Mouse (Mus musculus) neural tube, embryonic 12.5 days (tissue): ENCODE results near the gene Cd207. TPM values are rescaled to one million over a fixed set of nuclear protein-coding genes. Genes with fewer than 3 reads are reported as not detected.
"Not testable (repeated sequence)": the region's sequence is repeated elsewhere in the genome, so short reads cannot be mapped to it uniquely, and the experiment has no call there.

Experiments
- ATAC-seq: fragments of 200-750 bp; cut with Nextera tagmentation; 2 replicates; pipeline ENCODE4 v1.8.0; 2017; ENCODE audit warnings: low read depth, mild to moderate bottlenecking, moderate TSS enrichment, moderate library complexity; ENCODE audit not compliant: low FRiP score
- H3K27ac ChIP-seq: fragments of 300-500 bp; sonication (generic); 2 replicates; pipeline ENCODE4 v1.5.1; 2016
- H3K27me3 ChIP-seq: fragments of 300-500 bp; sonication (generic); replicated peaks from 2 replicates; pipeline ENCODE4 v1.6.1; 2016; ENCODE audit warnings: mild to moderate bottlenecking
- H3K36me3 ChIP-seq: fragments of 300-500 bp; sonication (generic); 2 replicates; pipeline ENCODE4 v1.6.1; 2016; ENCODE audit warnings: mild to moderate bottlenecking
- H3K4me1 ChIP-seq: fragments of 300-500 bp; sonication (generic); 2 replicates; pipeline ENCODE4 v1.6.1; 2016
- H3K4me2 ChIP-seq: fragments of 300-500 bp; sonication (generic); replicated peaks from 2 replicates; pipeline ENCODE4 v1.6.1; 2016; ENCODE audit warnings: mild to moderate bottlenecking
- H3K4me3 ChIP-seq: fragments of 300-500 bp; sonication (generic); 2 replicates; pipeline ENCODE4 v1.5.1; 2016
- H3K9ac ChIP-seq: fragments of 300-500 bp; sonication (generic); 2 replicates; pipeline ENCODE4 v1.6.1; 2016; ENCODE audit warnings: mild to moderate bottlenecking
- H3K9me3 ChIP-seq: fragments of 300-500 bp; sonication (generic); 2 replicates; pipeline ENCODE4 v1.6.1; 2016; ENCODE audit warnings: mild to moderate bottlenecking
- WGBS: fragments of 180-500 bp; shearing (Covaris S2); methylation state at CpG from one replicate; pipeline ENCODE4 v1.1.7; 2016; 5-methylcytosine and 5-hydroxymethylcytosine counted together
- polyA plus RNA-seq: library from polyadenylated mRNA; unstranded; fragments of >200 nt; fragmentation: Nextera tagmentation; extraction: Ambion mirVana; gene quantifications from 2 replicates; pipeline ENCODE4 v1.2.1, GENCODE M21; 2016

Gene Cd207
- polyA plus RNA-seq, 1 experiment from 2014 or later, result not detected

DNA sequence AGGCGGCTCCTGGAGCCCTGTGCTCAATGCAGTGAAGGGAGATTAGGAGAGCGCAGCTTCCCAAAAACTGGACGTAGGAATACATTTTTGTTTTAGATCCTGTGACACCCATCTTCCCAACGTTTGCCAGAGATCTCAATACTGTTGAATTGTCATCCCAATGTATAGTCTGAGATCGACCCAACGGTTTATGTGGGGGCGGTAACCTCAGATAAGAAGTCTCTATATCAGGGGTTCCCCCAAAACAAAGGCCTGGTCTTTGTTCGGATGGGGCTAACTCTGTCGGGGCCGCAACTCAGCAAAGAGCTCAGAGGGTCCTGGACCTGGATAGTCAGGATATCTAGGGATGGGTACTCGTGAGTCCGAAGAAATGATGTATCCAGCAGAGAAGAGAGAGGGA is 15.3 kb upstream of the Cd207 start:
- Histone ChIP-seq H3K4me1 (no peaks in the 10 kb centered on the region), H3K4me3 (no peak overlapping the region), H3K9me3 (no peaks in the 10 kb centered on the region), H3K9ac (no peak overlapping the region), H3K4me2 (no peak overlapping the region), H3K27me3 (peaks cover 78% of the 10 kb centered on the region), H3K36me3 (no peaks in the 10 kb centered on the region), H3K27ac (no peak overlapping the region)
- ATAC-seq, result no peak
- 1% methylated on average over 12 of the region's 12 CpGs for WGBS

DNA sequence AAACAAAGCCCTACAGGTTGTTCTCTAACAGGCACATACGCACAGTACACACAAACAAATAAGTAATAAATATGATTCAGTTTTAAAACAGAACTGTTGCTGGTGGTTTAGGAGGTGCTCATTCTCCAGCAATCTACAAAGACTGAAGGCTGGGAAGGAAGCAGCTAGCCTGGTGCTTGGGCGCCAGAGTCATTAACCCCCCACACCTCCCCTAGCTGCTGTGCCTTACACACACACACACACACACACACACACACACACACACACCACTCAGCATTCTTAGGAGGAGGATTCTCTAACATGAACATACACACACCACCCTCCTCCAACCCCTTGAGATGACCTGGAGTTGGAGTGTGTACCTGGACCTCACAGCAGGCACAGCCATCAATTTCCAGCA is 13.3 kb upstream of the Cd207 start:
- Histone ChIP-seq H3K4me1 (no peaks in the 10 kb centered on the region), H3K9ac (no peak overlapping the region), H3K4me2 (no peak overlapping the region), H3K9me3 (no peaks in the 10 kb centered on the region), H3K27me3 (peaks cover 58% of the 10 kb centered on the region), H3K4me3 (no peak overlapping the region), H3K27ac (no peak overlapping the region), H3K36me3 (no peaks in the 10 kb centered on the region)
- ATAC-seq, result no peak
- WGBS, result 58% methylated on average over 2 of the region's 2 CpGs

DNA sequence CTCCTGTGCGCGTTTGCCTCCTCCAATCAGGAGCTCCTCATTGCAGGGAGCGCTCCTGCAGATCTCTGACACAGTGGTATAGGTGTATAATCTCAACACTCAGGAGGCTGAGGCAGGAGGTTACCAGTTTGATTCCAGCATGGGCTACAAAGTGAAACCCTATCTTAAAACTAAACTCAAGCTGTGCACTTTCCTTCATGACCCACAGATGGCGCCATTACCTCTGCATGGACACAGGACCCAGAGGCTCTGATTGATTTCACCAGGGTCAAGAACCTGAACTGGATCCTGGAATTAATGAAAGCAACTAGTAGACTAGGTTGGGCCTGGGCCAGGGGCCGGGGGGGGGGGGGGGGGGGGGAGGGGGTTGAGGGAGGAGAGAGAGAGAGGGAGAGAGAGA is 12.6 kb upstream of the Cd207 start:
- WGBS, result 26% methylated on average over 4 of the region's 5 CpGs
- no peak overlapping the region for H3K4me3 ChIP-seq
- no peak overlapping the region for H3K4me2 ChIP-seq
- no peak overlapping the region for H3K9ac ChIP-seq
- ATAC-seq, result no peak
- no peaks in the 10 kb centered on the region for H3K4me1 ChIP-seq
- H3K36me3 ChIP-seq, result no peaks in the 10 kb centered on the region
- H3K27ac ChIP-seq, result no peak overlapping the region
- no peaks in the 10 kb centered on the region for H3K9me3 ChIP-seq
- H3K27me3 ChIP-seq, result peaks cover 51% of the 10 kb centered on the region

- Histone ChIP-seq H3K36me3 (no peaks in the 10 kb centered on the region), H3K9ac (no peak overlapping the region), H3K4me3 (no peak overlapping the region), H3K4me2 (no peak overlapping the region), H3K4me1 (no peaks in the 10 kb centered on the region), H3K27ac (no peak overlapping the region), H3K9me3 (no peaks in the 10 kb centered on the region), H3K27me3 (peaks cover 46% of the 10 kb centered on the region)
- no peak for ATAC-seq
- 81% methylated on average over 4 of the region's 4 CpGs for WGBS
Measured at GRCm38 (mm10) chr6:83689374-83689773, 11.7 kb upstream of the Cd207 start.

DNA sequence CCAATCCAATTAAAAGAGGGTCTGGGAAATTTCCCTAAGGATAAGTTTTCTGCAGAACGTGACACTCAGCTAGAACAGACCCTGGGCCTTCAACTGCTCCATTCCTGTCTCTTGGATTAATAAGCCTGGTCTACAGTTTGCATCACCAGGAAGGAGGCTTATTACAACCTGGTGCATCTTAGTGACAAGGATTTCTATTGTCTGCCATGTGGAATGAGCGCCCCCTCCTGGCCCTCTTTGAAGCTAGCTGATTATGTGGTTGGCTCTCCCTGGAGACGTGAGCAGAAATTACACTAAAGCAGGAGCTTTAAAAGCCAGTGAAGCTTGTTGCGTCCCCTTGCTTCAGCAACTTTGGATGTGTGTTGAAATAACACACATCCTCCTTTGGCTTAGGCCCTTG is 4.3 kb downstream of the Cd207 start:
- Histone ChIP-seq H3K27ac (no peak overlapping the region), H3K9ac (no peak overlapping the region), H3K36me3 (no peaks in the 10 kb centered on the region), H3K4me2 (no peak overlapping the region), H3K4me1 (no peaks in the 10 kb centered on the region), H3K4me3 (no peak overlapping the region), H3K27me3 (0 out of 2 replicates have a peak, but pooled peaks cover 5% of the 10 kb centered on the region), H3K9me3 (no peaks in the 10 kb centered on the region)
- ATAC-seq, result no peak
- 6% methylated on average over 4 of the region's 4 CpGs for WGBS

DNA sequence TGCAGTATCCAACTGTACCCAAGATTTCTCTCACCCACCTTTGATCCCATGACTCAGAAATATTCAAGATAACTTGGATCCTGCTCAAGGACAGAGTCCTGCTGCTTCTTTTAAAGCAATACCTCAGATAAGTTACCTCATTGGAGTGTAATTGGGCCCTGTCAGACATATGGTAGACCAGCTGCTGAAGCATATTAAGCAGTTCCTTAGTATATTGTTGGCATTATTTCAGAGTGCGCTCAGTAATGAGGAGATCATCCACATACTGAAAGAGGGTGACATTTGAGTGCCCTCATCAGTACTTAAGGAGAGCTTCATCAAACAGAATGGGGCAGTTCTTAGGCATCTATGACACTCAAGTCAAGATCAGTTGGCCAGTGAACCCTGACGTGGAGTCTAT is 12.6 kb downstream of the Cd207 start:
- WGBS, result 93% methylated on average over 2 of the region's 2 CpGs
- no peaks in the 10 kb centered on the region for H3K9me3 ChIP-seq
- no peaks in the 10 kb centered on the region for H3K4me1 ChIP-seq
- H3K4me3 ChIP-seq, result no peak overlapping the region
- H3K9ac ChIP-seq, result no peak overlapping the region
- H3K27me3 ChIP-seq, result no peaks in the 10 kb centered on the region
- no peak overlapping the region for H3K27ac ChIP-seq
- no peaks in the 10 kb centered on the region for H3K36me3 ChIP-seq
- ATAC-seq, result no peak
- no peak overlapping the region for H3K4me2 ChIP-seq

DNA sequence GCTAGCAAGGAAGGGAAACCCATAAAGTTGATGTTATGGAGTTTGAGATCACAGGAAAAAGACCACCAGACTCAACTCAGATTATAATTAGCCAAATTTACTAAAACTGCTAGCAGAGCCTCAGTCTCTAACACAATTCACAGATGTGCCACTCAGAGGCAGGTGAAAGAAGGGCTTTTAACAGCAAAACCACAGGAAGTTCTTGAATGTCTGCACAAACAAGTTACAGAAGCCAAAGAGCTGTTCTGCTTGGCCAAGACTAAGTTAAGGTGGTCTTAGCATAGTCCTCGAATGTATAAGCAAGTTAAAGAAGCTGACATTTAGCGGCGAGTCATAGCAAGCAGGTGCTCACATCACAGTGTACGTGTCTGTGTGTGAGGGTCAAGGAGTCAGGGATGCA is 16.8 kb downstream of the Cd207 start:
- H3K4me2 ChIP-seq, result no peak overlapping the region
- no peaks in the 10 kb centered on the region for H3K27me3 ChIP-seq
- H3K9ac ChIP-seq, result no peak overlapping the region
- H3K9me3 ChIP-seq, result no peaks in the 10 kb centered on the region
- H3K27ac ChIP-seq, result no peak overlapping the region
- ATAC-seq, result no peak
- WGBS, result 86% methylated on average over 4 of the region's 4 CpGs
- no peaks in the 10 kb centered on the region for H3K36me3 ChIP-seq
- H3K4me1 ChIP-seq, result no peaks in the 10 kb centered on the region
- no peak overlapping the region for H3K4me3 ChIP-seq

GRCm38 (mm10) chr6:83656087-83656486 is 21.6 kb downstream of the Cd207 start, which contains the start of gene Clec4f:
Gene Clec4f, minus strand, starts transcription at chr6:83656187.
- no peak within 1 kb of the TSS for H3K4me3 ChIP-seq
- no peaks in the 10 kb centered on the region for H3K27me3 ChIP-seq
- no peak within 1 kb of the TSS for H3K9ac ChIP-seq
- H3K4me1 ChIP-seq, result no peaks in the 10 kb centered on the region
- H3K27ac ChIP-seq, result no peak within 1 kb of the TSS
- no peaks in the 10 kb centered on the region for H3K9me3 ChIP-seq
- 91% methylated on average over 2 of the region's 2 CpGs for WGBS
- H3K36me3 ChIP-seq, result no peaks in the 10 kb centered on the region
- ATAC-seq, result no peak
- no peak within 1 kb of the TSS for H3K4me2 ChIP-seq

DNA sequence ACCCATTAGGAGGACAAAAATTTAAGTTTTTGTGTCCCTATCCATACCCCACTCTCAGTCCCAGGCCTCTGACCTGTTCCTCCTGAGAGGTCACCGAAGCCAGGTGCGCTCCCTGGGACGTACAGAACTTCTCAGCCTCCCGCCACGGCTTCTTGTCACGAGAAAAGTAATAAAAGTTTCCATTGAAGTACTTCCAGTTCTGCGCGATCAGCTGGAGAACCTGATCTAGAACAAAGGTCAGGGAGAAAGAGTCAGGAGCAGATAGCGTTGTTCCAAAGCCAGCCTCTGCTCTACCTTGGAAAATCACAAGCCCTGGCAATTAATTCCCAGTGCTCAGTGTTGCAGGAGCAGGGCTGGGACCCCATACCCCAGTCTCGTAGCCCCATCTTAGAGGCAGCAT is 30.9 kb downstream of the Cd207 start:
- H3K36me3 ChIP-seq, result no peaks in the 10 kb centered on the region
- no peaks in the 10 kb centered on the region for H3K4me1 ChIP-seq
- no peak overlapping the region for H3K4me2 ChIP-seq
- H3K9me3 ChIP-seq, result no peaks in the 10 kb centered on the region
- 89% methylated on average over 10 of the region's 10 CpGs for WGBS
- H3K9ac ChIP-seq, result no peak overlapping the region
- H3K4me3 ChIP-seq, result no peak overlapping the region
- H3K27ac ChIP-seq, result no peak overlapping the region
- no peaks in the 10 kb centered on the region for H3K27me3 ChIP-seq
- ATAC-seq, result no peak

- no peaks in the 10 kb centered on the region for H3K4me1 ChIP-seq
- no peaks in the 10 kb centered on the region for H3K9me3 ChIP-seq
- H3K27me3 ChIP-seq, result 0 out of 2 replicates have a peak, but pooled peaks cover 4% of the 10 kb centered on the region
- H3K9ac ChIP-seq, result no peak overlapping the region
- ATAC-seq, result no peak
- H3K36me3 ChIP-seq, result no peaks in the 10 kb centered on the region
- WGBS, result 84% methylated on average over 1 of the region's 1 CpGs
- H3K27ac ChIP-seq, result no peak overlapping the region
- H3K4me3 ChIP-seq, result no peak overlapping the region
- H3K4me2 ChIP-seq, result no peak overlapping the region
Measured at GRCm38 (mm10) chr6:83635329-83635728, 42.3 kb downstream of the Cd207 start.

GRCm38 (mm10) chr6:83634631-83635030 is 43.0 kb downstream of the Cd207 start:
- H3K27me3 ChIP-seq, H3K4me1 ChIP-seq: not testable (repeated sequence)
- whole genome bisulfite sequencing, result 78% methylated on average over 4 of the region's 4 CpGs

DNA sequence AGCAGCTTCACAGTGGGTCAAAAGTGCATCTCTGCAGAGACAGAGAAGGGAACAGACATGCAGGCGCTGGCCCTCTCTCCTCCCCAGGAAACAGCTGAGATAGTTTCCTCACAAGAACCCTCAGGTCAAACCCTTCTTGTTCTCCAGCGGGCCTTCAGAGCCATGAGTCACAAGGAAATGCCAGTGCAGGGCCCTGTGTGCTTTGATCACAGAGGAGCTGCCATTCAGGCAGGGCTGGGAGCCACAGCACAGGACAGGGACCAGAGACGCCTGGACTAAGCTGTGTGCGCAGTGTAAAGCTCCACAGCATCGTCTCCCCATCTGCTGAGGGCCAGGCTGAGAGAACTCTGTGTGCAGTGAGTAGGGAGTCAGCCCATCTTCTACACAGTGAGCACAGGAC is 43.6 kb downstream of the Cd207 start:
- not testable (repeated sequence) for H3K9ac ChIP-seq, H3K9me3 ChIP-seq, H3K4me2 ChIP-seq, H3K4me1 ChIP-seq, H3K36me3 ChIP-seq, ATAC-seq, H3K4me3 ChIP-seq, H3K27me3 ChIP-seq, H3K27ac ChIP-seq
- WGBS, result 61% methylated on average over 5 of the region's 5 CpGs

More at GRCm38 (mm10) chr6:83634631-83635030, 43.0 kb downstream of the Cd207 start:
- H3K9me3 ChIP-seq, H3K4me2 ChIP-seq, H3K4me3 ChIP-seq, H3K27ac ChIP-seq, H3K9ac ChIP-seq, ATAC-seq, H3K36me3 ChIP-seq: not testable (repeated sequence)

GRCm38 (mm10) chr6:83631815-83632214 is 45.8 kb downstream of the Cd207 start:
- Histone ChIP-seq H3K27me3 (0 out of 2 replicates have a peak, but pooled peaks cover 8% of the 10 kb centered on the region), H3K27ac (no peak overlapping the region), H3K36me3 (no peaks in the 10 kb centered on the region), H3K4me3 (no peak overlapping the region), H3K4me2 (no peak overlapping the region), H3K9me3 (no peaks in the 10 kb centered on the region), H3K4me1 (no peaks in the 10 kb centered on the region), H3K9ac (no peak overlapping the region)
- ATAC-seq, result no peak
- 76% methylated on average over 4 of the region's 4 CpGs for WGBS
